Mouse (Mus musculus): ENCODE results near the gene Rap2b. TPM values are rescaled to one million over a fixed set of nuclear protein-coding genes. Genes with fewer than 3 reads are reported as not detected.

Rap2b gene
- polyA plus RNA-seq, 1 experiment from 2014 or later, result 6.0 TPM

- no peak overlapping the region for H3K4me2 ChIP-seq
- H3K9me3 ChIP-seq, result no peaks in the 10 kb centered on the region
- no peak overlapping the region for H3K27ac ChIP-seq (replicated peaks)
- H3K9ac ChIP-seq, result no peak overlapping the region
- H3K4me1 ChIP-seq, result peaks cover 13% of the 10 kb centered on the region
- no peaks in the 10 kb centered on the region for H3K36me3 ChIP-seq
- ATAC-seq (ENCODE audit: extremely low read depth, insufficient number of reproducible peaks, low FRiP score, low TSS enrichment), result no peak
- H3K4me3 ChIP-seq, result no peak overlapping the region
- H3K27me3 ChIP-seq (replicated peaks), result no peaks in the 10 kb centered on the region
- 42% methylated on average over 4 of the region's 4 CpGs for WGBS
These were observed 30.1 kb downstream of the Rap2b start for GRCm38 (mm10) chr3:61391564-61391963.

DNA sequence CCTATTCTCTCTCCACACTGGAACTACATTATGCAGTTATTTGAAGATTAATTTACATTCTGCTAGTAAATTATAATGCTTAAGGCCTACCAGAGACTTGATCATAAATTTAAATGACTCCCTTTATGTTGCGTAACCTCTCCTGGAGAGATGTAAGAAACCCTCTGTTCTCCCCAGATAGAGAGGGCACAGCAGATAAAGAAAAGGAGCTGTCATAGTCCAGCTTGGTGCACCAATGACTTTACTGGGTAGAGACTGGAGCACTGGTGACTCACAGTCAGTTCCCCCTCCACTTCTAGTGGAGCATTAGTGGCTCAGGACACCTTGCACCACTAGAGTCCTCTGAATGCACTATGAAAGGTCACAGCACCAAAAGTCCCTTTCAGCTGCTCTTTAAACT lies 31.4 kb downstream of the Rap2b start:
- Histone ChIP-seq H3K27me3 (replicated peaks) (no peaks in the 10 kb centered on the region), H3K27ac (replicated peaks) (no peak overlapping the region), H3K4me2 (no peak overlapping the region), H3K4me3 (no peak overlapping the region), H3K9me3 (no peaks in the 10 kb centered on the region), H3K36me3 (no peaks in the 10 kb centered on the region), H3K9ac (no peak overlapping the region), H3K4me1 (peaks cover 13% of the 10 kb centered on the region)
- ATAC-seq (ENCODE audit: extremely low read depth, insufficient number of reproducible peaks, low FRiP score, low TSS enrichment), result no peak
- 83% methylated on average over 1 of the region's 1 CpGs for WGBS

- Histone ChIP-seq H3K9me3 (no peaks in the 10 kb centered on the region), H3K36me3 (no peaks in the 10 kb centered on the region), H3K4me1 (peaks cover 13% of the 10 kb centered on the region), H3K27me3 (replicated peaks) (no peaks in the 10 kb centered on the region), H3K4me3 (no peak overlapping the region), H3K27ac (replicated peaks) (no peak overlapping the region), H3K9ac (no peak overlapping the region), H3K4me2 (no peak overlapping the region)
- ATAC-seq (ENCODE audit: extremely low read depth, insufficient number of reproducible peaks, low FRiP score, low TSS enrichment), result no peak
- 56% methylated on average over 3 of the region's 3 CpGs for WGBS
These were observed 32.1 kb downstream of the Rap2b start for GRCm38 (mm10) chr3:61393520-61393919.

GRCm38 (mm10) chr3:61395382-61395781 lies 33.9 kb downstream of the Rap2b start:
- H3K27me3 ChIP-seq (replicated peaks), result no peaks in the 10 kb centered on the region
- WGBS, result 70% methylated on average over 3 of the region's 3 CpGs
- H3K4me1 ChIP-seq, result peaks cover 13% of the 10 kb centered on the region
- H3K9ac ChIP-seq, result no peak overlapping the region
- H3K9me3 ChIP-seq, result no peaks in the 10 kb centered on the region
- no peak for ATAC-seq (ENCODE audit: extremely low read depth, insufficient number of reproducible peaks, low FRiP score, low TSS enrichment)
- H3K4me2 ChIP-seq, result no peak overlapping the region
- no peak overlapping the region for H3K27ac ChIP-seq (replicated peaks)
- no peaks in the 10 kb centered on the region for H3K36me3 ChIP-seq
- no peak overlapping the region for H3K4me3 ChIP-seq

- 67% methylated on average over 2 of the region's 2 CpGs for WGBS
- H3K9me3 ChIP-seq, result no peaks in the 10 kb centered on the region
- ATAC-seq (ENCODE audit: extremely low read depth, insufficient number of reproducible peaks, low FRiP score, low TSS enrichment), result no peak
- H3K36me3 ChIP-seq, result no peaks in the 10 kb centered on the region
- H3K4me2 ChIP-seq, result no peak overlapping the region
- no peak overlapping the region for H3K9ac ChIP-seq
- H3K27ac ChIP-seq (replicated peaks), result no peak overlapping the region
- H3K4me3 ChIP-seq, result no peak overlapping the region
- H3K4me1 ChIP-seq, result peaks cover 8% of the 10 kb centered on the region; the same call in 1 of the 2 replicates
- no peaks in the 10 kb centered on the region for H3K27me3 ChIP-seq (replicated peaks)
These were observed 35.3 kb downstream of the Rap2b start for GRCm38 (mm10) chr3:61396728-61397127.

DNA sequence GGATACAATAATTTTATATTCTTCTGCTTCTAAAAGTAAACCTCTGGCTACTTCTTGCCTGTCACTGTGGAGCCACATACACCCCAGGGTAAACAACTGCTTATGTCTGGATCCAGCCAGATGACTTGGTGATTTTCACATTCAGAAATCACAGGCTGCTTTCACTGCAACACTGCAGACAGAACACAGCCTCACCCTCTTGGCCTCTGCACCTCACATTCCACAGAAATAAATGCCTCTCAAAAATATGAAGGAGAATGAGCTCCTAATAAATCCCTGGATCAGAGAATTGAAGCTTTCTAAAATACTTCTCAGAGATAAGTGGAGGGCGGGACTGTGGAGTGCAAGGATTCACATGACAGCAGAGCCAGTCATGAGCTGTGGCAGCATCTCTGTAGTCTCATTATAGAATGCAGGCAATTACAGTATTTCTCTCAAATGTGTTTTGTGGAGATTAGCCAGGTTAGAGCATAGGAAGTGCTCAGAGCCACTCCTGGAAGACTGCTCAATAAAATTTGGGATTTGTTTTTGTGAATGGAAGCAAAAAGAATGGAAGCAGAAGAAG lies 39.5 kb downstream of the Rap2b start:
- Histone ChIP-seq H3K27ac (replicated peaks) (peak overlapping the region; percentile 24; the same call in 1 of the 2 replicates), H3K4me2 (no peak overlapping the region), H3K9me3 (no peaks in the 10 kb centered on the region), H3K4me1 (peaks cover 5% of the 10 kb centered on the region; the same call in 1 of the 2 replicates), H3K4me3 (no peak overlapping the region), H3K27me3 (replicated peaks) (no peaks in the 10 kb centered on the region), H3K36me3 (no peaks in the 10 kb centered on the region), H3K9ac (no peak overlapping the region)
- 26% methylated on average over 1 of the region's 1 CpGs for WGBS
- ATAC-seq (ENCODE audit: extremely low read depth, insufficient number of reproducible peaks, low FRiP score, low TSS enrichment), result no peak

- Histone ChIP-seq H3K4me1 (no peaks in the 10 kb centered on the region), H3K27ac (replicated peaks) (no peak overlapping the region), H3K9me3 (no peaks in the 10 kb centered on the region), H3K36me3 (no peaks in the 10 kb centered on the region), H3K4me2 (no peak overlapping the region), H3K4me3 (no peak overlapping the region), H3K27me3 (replicated peaks) (no peaks in the 10 kb centered on the region), H3K9ac (no peak overlapping the region)
- WGBS, result 74% methylated on average over 4 of the region's 4 CpGs
- no peak for ATAC-seq (ENCODE audit: extremely low read depth, insufficient number of reproducible peaks, low FRiP score, low TSS enrichment)
These were observed 45.5 kb downstream of the Rap2b start for GRCm38 (mm10) chr3:61406921-61407320.

GRCm38 (mm10) chr3:61409683-61410082 lies 48.2 kb downstream of the Rap2b start:
- Histone ChIP-seq H3K27ac (replicated peaks) (peak overlapping the region; percentile 57), H3K36me3 (no peaks in the 10 kb centered on the region), H3K9ac (no peak overlapping the region), H3K4me1 (no peaks in the 10 kb centered on the region), H3K9me3 (no peaks in the 10 kb centered on the region), H3K4me2 (no peak overlapping the region), H3K27me3 (replicated peaks) (no peaks in the 10 kb centered on the region), H3K4me3 (no peak overlapping the region)
- no peak for ATAC-seq (ENCODE audit: extremely low read depth, insufficient number of reproducible peaks, low FRiP score, low TSS enrichment)
- 33% methylated on average over 6 of the region's 6 CpGs for WGBS

DNA sequence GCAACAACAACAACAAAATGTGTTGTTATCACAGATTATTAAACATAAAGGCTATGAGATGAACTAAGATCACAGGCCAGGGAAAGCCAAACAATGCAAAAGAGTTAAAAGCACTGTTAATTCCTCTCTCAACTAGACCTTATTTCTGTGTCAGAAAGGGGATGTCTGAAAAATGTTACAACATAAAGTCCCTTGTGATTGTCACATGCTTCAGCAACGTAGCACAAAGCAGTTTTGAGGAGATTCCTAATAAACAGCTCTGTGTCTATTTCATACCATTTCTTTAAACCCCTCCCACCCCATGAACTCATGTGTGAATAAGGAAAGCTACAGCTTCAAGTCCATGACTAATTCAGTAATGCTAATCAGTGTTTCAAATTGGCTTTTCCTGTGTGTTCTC lies 54.4 kb downstream of the Rap2b start:
- no peaks in the 10 kb centered on the region for H3K9me3 ChIP-seq
- no peaks in the 10 kb centered on the region for H3K4me1 ChIP-seq
- 64% methylated on average over 1 of the region's 1 CpGs for WGBS
- H3K27ac ChIP-seq (replicated peaks), result no peak overlapping the region
- no peak overlapping the region for H3K9ac ChIP-seq
- H3K27me3 ChIP-seq (replicated peaks), result no peaks in the 10 kb centered on the region
- H3K4me2 ChIP-seq, result no peak overlapping the region
- no peak for ATAC-seq (ENCODE audit: extremely low read depth, insufficient number of reproducible peaks, low FRiP score, low TSS enrichment)
- no peak overlapping the region for H3K4me3 ChIP-seq
- H3K36me3 ChIP-seq, result no peaks in the 10 kb centered on the region

Other genes starting within 250 kb of the Rap2b start
- not detected in 2 replicates for gene B430305J03Rik, start 4.3 kb downstream of the Rap2b start, polyA plus RNA-seq (2015; fragmentation: Nextera tagmentation; extraction: Ambion mirVana)

All from heart, embryonic 13.5 days (tissue).